Mouse (Mus musculus) urinary bladder, adult 2 months (tissue): Measurements from ENCODE around the gene Prss38. TPM values are rescaled to one million over a fixed set of nuclear protein-coding genes. Genes with fewer than 3 reads are reported as not detected.
"Not testable (repeated sequence)": the region's sequence is repeated elsewhere in the genome, so short reads cannot be mapped to it uniquely, and the experiment has no call there.

ENCODE experiments used
- DNase-seq: peaks from one replicate; pipeline ENCODE4 v3.0.0; 2022; ENCODE audit warnings: low spot score
- polyA plus RNA-seq: library from polyadenylated mRNA; depleted of rRNA; stranded (reverse); fragments of >200 nt; gene quantifications from 2 replicates; pipeline ENCODE4 v1.2.3, GENCODE M21; 2012

The Prss38 gene
- polyA plus RNA-seq, 1 experiment, result 0.06 TPM

- DNase-seq, result no peak
These were observed 2.5 kb upstream of the Prss38 start for GRCm38 (mm10) chr11:59377999-59378398.

DNA sequence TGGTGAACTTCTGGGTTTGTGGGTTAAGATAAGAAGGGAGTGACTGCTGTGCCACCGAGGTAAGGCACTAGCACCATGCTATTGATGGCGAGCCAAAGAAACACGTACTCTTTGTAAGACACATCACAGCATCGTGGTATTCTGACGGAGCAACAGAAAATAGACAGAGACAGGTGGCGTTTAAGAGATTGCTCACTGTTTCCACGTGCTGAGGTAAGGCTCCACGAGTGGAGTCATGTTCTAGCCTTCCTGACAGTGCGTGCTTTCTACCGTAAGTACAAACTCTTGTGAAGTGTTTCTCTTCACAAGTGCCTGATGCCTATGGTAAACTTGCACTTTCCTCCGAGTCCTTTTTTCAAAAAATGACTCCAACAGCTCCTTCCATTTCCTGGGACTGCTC is 5.6 kb downstream of the Prss38 start:
- DNase-seq, result no peak

- DNase-seq, result not testable (repeated sequence)
These were observed 7.5 kb downstream of the Prss38 start for GRCm38 (mm10) chr11:59367955-59368354.

GRCm38 (mm10) chr11:59366633-59367032 is 8.8 kb downstream of the Prss38 start:
- DNase-seq, result no peak

DNA sequence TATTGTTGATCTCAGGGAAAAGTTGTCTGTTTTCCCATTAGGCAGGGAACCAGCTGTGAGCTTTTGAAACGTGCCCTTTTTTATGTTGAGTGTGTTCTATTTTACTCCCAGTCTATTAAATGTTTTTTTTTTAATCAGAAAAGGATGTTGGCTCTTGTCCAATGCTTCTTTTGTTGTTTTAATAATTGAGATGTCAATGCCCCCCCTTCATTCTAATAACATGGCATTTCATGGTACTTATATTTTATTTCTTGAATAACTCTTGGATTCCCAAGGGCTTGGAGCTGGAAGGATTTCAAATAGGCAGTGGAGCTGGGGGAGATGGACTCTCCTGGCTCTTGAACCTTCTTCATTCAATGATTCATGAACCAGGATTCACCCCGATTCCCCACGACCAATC is 9.4 kb downstream of the Prss38 start:
- no peak for DNase-seq

GRCm38 (mm10) chr11:59364417-59364816 is 11.0 kb downstream of the Prss38 start:
- no peak for DNase-seq

- no peak for DNase-seq
These were observed 11.4 kb downstream of the Prss38 start for GRCm38 (mm10) chr11:59364007-59364406.

GRCm38 (mm10) chr11:59361291-59361690 is 14.2 kb downstream of the Prss38 start:
- no peak for DNase-seq

DNA sequence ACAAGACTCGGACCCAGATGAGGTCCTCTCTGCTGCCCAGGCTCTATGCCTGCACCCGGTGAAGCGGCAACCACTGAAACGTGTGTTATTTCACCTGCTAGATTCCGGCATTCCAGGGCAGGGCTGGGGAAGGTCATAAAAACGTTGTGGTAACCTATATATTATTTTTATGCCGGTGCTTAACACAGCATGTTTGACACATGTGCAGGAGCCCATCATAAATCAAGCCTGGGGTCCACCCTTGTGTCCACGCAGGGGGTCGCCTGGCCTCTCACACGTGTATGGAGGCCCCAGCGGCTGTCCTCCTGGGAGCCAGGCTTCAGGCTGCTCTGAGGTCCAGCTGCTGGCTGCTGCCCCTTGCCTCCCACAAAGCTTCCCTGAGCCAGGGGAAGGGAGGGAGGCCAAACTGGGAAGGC is 18.6 kb downstream of the Prss38 start:
- no peak for DNase-seq

GRCm38 (mm10) chr11:59354793-59355192 is 20.7 kb downstream of the Prss38 start:
- DNase-seq, result no peak

DNA sequence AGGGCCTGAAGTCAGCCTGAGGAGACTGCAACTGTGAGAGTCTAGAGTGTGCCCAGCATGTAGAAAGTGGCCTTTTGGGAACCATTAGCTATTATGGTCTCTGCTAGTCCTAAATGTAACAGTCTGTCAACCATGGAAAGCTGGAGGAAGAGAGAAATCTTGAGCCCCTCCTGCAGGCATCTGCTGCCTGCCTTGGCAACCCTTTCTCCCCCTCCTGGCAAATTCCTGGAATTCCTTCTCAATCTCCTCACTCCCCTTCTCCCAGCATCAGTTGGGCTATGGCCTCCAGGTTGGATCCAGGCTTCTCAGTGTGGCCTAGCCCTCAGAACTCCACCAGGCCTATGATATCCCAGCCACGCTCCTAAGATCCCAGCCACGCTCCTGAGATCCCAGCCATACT is 25.1 kb downstream of the Prss38 start:
- DNase-seq, result no peak

- DNase-seq, result no peak
These were observed 29.1 kb downstream of the Prss38 start for GRCm38 (mm10) chr11:59346166-59346910.

DNA sequence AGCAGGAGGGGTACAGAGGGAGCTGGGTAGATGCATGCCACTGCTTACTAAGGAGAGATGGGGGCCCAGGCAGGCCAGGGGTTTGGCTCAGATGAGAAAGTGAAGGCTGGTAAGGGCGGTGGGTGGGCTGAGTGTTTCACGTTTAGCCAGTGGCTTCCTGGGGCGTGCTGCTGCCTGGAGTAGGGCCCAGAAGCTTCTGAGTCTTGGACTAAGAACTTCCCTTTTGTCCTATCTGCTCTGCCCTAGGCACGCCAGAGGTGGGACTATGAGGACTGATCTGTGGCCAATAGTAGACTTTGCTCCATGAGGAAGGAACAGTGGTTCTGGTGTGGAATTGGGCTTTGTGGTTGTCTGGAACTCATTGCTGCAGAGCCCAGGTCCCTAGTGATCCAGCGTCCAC is 32.5 kb downstream of the Prss38 start:
- DNase-seq, result no peak

GRCm38 (mm10) chr11:59338736-59339120 is 36.7 kb downstream of the Prss38 start:
- DNase-seq, result no peak

GRCm38 (mm10) chr11:59337955-59338735 is 37.3 kb downstream of the Prss38 start:
- DNase-seq, result no peak

- DNase-seq, result no peak
These were observed 39.1 kb downstream of the Prss38 start for GRCm38 (mm10) chr11:59336381-59336780.

DNA sequence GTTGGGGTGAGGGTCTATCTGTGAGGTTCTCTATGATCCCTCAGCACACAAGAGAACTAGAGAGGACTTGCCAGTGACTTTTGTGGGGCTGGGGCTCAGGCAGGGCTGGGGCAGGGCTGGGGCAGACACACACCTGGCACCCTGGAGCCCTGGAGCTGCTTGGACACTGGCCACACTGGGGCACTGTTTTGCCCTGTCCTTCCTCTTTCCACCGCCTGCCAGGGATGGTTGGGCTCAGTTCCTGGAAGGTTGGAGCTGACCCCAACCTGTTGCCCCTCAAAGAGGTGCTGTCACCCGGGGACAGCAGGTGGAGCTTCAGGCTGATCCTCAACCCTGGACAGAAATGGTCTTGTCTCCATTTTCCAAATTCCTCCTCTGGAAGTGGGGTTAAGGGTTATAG is 39.5 kb downstream of the Prss38 start:
- DNase-seq, result no peak

- no peak for DNase-seq
These were observed 40.3 kb downstream of the Prss38 start for GRCm38 (mm10) chr11:59335150-59335549.

GRCm38 (mm10) chr11:59332938-59333337 is 42.5 kb downstream of the Prss38 start:
- DNase-seq, result no peak

DNA sequence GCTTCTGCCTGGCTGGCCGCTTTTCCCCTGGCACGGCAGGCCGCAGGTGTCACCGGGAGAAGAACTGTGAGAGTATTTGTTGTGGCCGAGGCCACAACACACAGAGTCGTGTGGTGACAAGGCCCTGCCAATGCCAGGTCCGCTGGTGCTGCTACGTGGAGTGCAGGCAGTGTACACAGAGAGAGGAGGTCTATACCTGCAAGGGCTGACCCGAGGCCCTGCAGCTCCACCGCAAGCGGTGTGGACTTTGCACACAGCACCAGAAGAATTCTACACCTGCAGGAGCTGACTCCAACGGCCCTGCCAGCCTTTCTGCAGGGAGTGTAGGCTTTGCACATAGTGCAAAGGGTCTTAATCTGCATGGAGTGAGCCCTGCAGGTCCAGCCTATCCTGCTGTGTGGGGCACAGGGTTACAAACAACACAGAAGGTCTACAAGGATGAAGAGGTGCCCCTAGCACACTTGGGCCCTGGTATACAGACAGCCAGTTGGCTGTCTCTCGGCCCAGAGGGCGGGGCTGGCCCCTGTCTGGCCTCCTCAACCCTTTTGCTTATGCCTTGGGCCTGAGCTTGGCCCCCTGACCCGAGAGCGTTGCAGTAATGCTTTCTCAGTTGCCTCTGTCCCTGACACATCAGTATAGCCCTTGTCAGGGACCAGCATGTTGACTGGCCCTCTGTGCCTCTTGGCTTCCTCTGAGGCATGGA is 44.1 kb downstream of the Prss38 start:
- DNase-seq, result no peak

- no peak for DNase-seq
These were observed 44.9 kb downstream of the Prss38 start for GRCm38 (mm10) chr11:59330560-59330959.

DNA sequence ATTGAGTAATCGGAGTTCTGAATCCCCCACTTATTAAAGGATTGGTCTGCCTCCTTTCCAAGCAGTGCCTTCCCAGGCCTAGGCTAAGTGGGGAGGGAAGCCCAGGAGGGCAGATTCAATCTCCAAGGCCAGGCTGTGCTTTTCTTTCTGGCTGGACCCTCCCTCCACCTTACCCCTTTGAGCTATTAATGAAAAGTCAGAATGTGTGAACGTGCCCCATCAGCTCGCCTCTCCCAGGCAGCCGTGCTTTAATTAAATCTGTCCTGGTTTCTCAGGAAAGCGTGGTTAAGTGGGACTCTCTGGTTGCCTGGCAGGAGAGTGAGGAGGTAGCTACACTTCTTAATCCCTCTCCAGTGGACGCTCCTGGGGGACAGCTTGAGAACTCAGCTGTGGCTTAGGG is 45.8 kb downstream of the Prss38 start:
- no peak for DNase-seq

- DNase-seq, result no peak
These were observed 47.8 kb downstream of the Prss38 start for GRCm38 (mm10) chr11:59327625-59328024.
